Mouse (Mus musculus): ENCODE results near the gene Dynll1.

DNA sequence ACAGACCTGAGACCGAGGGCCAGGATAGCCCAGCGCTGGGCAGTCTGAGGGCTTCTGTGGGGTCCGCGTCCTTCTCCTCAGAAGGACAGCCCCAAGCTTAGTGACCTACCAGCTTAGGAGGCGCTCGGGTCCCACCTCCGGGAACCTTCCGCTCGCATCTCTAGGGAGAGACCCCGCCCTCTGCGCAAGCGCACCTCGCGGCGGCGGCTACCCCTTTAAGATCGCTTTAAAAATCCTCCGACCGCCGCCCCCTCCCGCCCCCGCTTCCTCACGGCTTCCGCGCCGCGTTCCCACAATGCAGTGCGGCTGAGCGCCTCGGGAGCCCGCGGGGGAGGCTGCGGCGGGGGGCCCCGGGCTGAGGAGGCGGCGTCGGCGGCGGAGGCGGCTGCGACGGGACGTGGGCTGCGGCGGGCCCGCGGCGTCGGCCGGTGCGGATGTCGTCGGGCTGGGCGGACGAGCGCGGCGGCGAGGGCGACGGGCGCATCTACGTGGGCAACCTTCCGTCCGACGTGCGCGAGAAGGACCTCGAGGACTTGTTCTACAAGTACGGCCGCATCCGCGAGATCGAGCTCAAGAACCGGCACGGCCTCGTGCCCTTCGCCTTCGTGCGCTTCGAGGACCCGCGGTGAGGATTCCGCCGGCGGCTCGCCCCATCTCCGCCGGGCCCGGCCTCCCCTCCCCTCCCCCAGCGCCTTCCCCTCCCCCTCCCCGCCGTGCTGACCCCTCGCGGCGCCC is 26.2 kb upstream of the Dynll1 start, which contains the start of gene Srsf9:
- TF ChIP-seq CTCF (IDR thresholded peaks at IDR 0.05 in 2 of 3, conservative IDR thresholded peaks at IDR 0.05 in 1 of 3; ENCODE audit: control insufficient read depth in 1 of 3, insufficient read depth in 1 of 3, low read depth in 2 of 3, low read length in 3 of 3, poor library complexity in 1 of 3, severe bottlenecking in 1 of 3) = no peak
- TF ChIP-seq HCFC1 (IDR thresholded peaks at IDR 0.05; ENCODE audit: low read depth, low read length) = peak; percentile 84
- TF ChIP-seq KAT2A (conservative IDR thresholded peaks at IDR 0.05; ENCODE audit: low read depth, low read length) = no peak; the same call in 1 of the 2 replicates
- TF ChIP-seq POLR2A (IDR thresholded peaks at IDR 0.05; ENCODE audit: control insufficient read depth in 1 of 2, insufficient read depth in 1 of 2, low read depth in 1 of 2, low read length in 2 of 2, poor library complexity in 1 of 2) = peak; percentile 83 to 85
- no peak for TF ChIP-seq RCOR1 (IDR thresholded peaks at IDR 0.05; ENCODE audit: low read depth, low read length)
- no peak for TF ChIP-seq ZC3H11A (IDR thresholded peaks at IDR 0.05; ENCODE audit: low read depth, low read length)
- no peak for TF ChIP-seq EP300 (IDR thresholded peaks at IDR 0.05; ENCODE audit: low read depth in 1 of 2, low read length in 2 of 2)
- no peak for TF ChIP-seq ZNF384 (IDR thresholded peaks at IDR 0.05; ENCODE audit: low read depth, low read length)
- peak; percentile 13; the same call in 1 of the 2 replicates for TF ChIP-seq USF1 (IDR thresholded peaks at IDR 0.05; ENCODE audit: low read depth, low read length)
- no peak for TF ChIP-seq TAL1 (IDR thresholded peaks at IDR 0.05; ENCODE audit: low read length)
- no peak for TF ChIP-seq CHD2 (IDR thresholded peaks at IDR 0.05; ENCODE audit: low read length)
- TF ChIP-seq JUND (IDR thresholded peaks at IDR 0.05; ENCODE audit: low read depth, low read length) = no peak
- TF ChIP-seq ZMIZ1 (IDR thresholded peaks at IDR 0.05; ENCODE audit: low read depth, low read length) = peak; percentile 62

Measured in MEL (cell line).